Mouse (Mus musculus): ENCODE measurements around the gene Hoxb1.

The Hoxb1 gene

DNA sequence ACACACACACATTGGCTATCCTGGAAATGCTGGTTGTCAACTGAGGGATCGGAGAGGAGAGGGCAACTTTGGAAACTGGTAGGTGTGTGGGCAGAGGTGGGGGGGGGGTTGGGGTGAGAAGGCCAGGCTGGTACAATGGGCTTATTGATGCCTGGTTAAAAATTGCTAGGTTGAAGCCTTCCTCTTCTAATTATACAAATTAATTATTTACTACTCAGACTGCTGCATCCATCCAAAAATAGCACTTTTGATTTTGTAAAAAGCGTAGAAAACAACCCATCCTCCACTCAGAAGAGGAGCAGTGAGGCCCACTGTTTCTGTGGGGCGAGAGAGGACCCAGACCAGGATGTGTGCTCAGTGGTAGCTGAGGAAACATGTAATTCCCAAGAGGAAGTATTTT is 30.6 kb upstream of the Hoxb1 start:
- no peak for DNase-seq

DNA sequence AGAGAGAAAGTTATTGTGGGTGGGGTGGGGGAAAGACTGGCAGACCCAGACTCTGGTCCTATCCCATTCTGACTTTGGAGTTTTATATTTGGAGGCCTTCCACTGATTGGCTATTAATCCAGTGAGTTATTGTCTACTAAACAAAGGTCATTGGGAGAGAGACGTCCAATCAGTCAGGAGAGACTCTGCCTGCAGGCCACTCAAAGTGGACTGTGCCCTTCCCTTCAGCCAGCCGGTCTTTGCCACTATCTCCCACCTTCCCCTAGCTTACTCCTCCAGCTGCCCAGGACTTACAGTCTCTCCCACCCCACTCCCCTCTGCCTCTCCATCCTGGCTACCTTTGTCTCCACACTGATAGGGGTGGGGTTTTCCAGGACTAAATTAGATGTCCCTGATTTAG is 29.0 kb upstream of the Hoxb1 start:
- no peak for DNase-seq

DNA sequence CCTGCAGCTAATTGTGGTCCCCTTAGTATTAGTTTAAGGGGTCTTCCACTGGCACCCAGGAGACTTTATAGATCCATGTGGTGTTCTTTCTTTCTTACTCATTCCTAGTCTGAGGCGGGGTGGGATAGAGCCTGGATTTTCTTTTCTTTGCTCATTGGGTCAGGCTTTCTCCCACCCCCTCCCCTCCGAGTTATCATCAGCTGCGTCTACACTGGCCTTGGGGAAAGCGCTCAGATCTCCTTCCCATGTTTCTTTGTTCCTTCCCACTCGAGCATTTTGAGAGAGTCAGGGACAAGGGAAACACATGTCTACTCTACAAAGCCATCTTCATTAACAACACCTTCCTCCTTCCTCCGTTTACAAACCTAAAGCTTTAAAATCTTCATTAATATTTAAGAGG is 28.5 kb upstream of the Hoxb1 start:
- no peak for DNase-seq

DNA sequence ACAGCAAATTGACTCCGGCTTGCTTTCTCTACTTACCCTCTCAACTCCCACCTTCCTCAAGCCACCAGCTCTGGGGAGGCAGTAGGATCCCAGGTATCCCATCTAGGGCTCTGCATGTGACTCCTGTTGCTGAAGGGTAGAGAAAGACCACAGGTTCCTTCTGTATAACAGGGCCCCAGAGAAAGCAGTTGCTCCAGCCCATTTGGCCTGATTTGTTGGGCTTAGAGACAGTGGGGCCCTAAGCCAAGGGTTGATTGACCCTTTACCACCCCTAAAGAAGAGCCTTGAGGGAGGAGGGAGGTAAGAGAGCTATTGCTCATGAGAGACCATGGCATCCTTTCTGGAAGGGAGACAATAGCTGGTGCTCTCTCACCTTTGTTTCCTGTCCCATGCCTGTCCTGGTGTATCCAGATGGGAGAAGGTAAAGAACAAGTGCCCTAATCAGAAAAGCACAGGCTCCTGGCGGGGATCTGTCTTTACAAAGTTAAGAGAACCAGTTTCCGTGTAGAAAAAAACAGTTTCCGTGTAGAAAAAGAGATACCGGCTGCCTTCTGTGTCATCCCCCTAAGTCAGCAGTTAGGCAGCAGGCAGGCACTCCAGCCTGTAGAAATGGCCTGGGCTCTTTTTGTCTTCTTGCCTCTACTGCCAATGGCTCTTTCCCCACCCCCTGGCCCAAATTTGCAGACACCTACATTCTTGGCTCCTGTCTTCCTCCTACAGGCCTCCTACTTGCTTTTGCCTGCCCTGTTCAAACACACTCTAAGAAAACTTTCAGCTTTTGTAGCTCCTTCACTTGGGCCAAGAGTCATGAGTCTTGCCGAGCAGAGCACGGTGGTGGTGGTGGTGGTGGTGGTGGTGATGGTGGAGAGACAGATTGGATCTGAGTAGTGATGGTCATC is 26.3 kb upstream of the Hoxb1 start:
- peak; percentile 30 for DNase-seq

DNA sequence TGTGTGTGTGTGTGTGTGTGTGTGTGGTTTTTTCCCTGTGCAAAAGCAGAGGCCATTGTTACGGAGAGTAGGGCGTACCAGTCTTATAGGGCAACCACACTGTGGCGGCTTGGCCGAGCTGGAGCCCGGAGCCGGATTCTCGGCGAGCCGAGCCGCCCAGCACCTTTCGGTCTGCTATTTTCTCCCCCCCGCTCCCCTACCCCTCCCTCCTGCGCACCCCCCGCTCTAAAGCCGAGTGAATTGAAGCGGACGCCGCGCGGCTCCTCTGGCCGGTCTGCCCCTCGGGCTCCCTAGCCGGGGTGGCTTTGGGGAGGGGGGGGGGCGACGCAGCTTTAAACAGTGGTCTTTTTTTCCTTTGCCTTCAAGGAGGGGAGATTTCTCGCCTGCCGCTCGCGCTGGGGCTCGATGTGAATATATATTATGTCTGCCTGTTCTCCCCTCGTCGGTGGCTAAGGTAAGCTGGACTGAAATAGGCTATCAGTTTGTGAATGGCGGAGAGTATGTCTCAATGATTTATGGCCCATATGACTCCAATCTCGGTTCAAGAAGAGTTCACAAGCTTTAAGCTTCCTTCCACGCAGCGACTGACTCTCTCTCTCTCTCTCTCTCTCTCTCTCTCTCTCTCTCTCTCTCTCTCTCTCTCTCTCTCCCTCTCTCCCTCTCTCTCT is 24.7 kb upstream of the Hoxb1 start:
- DNase-seq: peak; percentile 78

DNA sequence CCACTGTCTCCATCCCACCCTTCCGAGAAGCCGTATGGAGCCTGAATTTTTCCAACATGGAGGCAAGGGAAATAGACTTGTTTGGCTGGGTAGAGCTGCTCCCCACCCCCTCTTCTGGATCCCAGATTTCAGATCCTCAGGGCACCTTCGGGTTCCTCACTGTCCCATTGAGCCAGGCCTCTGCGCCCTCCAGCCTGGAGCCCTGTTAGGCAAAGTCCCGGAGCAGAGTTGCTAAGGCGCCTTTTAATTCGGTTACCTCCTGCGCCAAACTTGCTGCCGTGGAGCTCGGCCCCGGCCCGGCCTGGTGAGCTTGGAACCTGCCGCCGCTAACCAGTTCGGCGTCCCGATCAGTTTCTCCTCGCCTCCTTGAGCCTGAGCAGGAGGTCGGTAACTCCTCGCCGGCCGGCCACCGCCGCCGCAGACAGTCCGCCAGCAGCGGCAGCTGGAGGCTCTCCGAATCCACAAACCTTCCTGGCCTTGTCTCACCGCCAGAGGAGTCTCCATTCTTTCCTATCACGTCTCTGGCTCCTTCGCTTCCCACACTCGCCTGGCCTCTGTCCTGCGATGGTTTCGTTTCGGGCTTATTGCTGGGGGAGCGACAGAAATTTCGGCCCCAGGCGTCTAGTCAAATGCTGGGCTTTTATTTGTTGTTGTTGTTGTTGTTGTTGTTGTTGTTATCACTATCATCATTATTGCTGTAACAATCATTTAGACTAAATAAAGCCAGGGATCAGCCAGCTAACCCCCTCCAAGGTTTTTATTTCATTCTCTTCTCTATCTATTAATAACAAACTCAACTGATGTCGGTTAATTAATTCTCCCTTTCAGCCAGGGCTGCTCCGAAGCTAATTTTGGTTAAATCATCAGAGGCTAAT is 23.6 kb upstream of the Hoxb1 start:
- DNase-seq: peak; percentile 84

DNA sequence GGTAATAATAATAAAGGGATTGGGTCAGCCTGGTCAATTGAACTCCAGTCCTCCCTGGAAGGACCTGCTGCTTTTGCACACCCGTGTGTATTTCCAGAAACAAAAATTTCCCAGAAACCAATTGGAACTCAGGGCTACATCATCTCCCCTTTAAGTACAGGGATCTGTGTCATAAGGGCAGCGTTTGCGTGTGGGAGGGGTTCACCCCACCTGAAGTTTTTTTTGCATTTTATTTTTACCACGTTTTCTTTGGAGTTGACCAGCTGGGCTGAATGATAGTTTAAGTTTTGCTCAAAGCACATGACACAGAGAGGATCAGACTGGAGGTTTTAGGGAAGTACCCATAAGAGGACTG is 23.0 kb upstream of the Hoxb1 start:
- no peak for DNase-seq

DNA sequence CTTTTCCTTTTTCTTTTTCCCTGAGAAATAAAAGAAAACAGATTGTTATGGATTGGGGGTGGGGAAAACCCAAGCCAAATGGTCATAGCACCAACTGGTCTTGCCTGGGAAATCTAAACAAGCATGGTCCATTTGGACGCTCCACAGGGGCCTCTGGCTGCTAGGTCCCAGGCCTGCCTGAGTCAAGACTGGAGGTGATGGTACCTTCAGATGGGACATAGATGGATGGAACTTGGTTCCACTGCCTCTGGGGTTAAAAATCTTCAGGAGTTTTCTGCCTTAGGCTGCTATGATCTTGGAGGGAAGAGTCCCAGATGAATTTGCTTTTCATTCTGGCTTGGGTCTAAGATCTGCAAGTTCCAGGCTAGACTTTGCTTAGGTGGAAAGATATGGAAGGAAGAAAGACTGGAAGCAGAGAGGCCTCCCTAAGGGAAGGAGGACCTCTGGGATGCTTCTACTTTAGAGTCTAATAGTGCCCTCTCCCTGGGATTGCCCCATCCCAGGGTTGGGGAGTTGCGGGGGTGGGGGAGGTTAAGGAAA is 22.3 kb upstream of the Hoxb1 start:
- peak; percentile 29 for DNase-seq

DNA sequence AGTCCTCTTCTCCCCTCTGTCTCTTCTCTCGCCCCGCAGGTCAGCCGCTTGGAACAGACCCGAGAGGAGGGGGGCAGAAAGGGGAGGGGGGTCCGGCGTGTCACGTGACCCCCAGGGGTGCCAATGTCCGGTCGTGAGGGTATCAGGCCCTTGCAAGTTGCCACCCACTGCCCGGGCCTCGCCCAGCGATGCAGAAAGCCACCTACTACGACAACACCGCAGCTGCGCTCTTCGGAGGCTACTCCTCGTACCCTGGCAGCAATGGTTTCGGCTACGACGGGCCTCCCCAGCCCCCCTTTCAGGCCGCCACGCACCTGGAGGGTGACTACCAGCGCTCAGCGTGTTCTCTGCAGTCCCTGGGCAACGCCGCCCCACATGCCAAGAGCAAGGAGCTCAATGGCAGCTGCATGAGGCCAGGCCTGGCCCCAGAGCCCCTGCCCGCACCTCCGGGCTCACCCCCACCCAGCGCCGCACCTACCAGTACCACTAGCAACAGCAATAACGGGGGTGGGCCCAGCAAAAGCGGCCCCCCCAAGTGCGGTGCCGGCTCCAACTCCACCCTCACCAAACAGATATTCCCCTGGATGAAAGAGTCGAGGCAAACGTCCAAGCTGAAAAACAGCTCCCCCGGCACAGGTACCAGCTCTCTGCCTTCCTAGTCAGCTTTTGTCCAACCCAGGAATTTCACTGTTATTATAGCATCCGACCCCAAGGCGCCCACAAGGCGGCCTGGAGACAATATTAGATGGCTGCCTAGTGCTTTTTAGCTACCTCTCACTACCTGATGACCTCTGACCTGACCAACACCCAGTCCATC is 21.3 kb upstream of the Hoxb1 start:
- DNase-seq: peak; percentile 77

DNA sequence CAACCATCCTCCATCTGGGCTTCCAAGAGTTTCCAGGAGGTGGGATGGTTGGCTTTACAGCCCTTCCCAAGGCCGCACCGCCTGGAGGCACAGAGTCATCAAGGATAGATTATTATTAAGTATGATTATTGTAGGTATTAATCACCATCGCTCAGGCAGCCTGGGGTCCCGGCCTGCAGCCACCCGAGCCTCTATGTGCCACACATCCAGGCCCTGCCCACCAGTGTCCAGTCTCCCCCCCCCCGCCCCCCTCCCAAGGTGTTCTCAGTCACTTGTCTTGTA is 20.7 kb upstream of the Hoxb1 start:
- no peak for DNase-seq

DNA sequence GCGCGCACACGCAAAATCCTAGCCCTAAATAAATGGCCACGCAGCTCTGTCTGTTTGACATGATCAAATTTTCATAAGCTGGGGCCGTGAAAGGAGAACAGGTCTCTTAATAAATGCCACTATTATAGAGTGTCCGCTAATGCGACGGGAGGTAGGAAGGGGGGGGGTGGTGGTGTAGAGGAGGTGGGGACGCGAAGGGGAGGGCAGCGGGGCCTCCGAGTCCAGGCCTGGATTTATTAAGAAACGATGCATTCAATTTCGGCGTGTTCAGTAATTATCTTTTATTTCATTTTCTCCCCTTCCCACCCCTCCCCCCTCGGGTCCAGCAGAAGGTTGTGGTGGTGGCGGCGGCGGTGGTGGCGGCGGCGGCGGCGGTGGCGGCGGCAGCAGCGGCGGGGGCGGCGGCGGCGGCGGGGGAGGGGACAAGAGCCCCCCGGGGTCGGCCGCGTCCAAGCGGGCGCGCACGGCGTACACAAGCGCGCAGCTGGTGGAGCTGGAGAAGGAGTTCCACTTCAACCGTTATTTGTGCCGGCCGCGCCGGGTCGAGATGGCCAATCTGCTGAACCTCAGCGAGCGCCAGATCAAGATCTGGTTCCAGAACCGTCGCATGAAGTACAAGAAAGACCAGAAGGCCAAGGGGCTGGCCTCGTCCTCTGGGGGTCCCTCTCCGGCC is 20.2 kb upstream of the Hoxb1 start:
- peak; percentile 73 for DNase-seq

DNA sequence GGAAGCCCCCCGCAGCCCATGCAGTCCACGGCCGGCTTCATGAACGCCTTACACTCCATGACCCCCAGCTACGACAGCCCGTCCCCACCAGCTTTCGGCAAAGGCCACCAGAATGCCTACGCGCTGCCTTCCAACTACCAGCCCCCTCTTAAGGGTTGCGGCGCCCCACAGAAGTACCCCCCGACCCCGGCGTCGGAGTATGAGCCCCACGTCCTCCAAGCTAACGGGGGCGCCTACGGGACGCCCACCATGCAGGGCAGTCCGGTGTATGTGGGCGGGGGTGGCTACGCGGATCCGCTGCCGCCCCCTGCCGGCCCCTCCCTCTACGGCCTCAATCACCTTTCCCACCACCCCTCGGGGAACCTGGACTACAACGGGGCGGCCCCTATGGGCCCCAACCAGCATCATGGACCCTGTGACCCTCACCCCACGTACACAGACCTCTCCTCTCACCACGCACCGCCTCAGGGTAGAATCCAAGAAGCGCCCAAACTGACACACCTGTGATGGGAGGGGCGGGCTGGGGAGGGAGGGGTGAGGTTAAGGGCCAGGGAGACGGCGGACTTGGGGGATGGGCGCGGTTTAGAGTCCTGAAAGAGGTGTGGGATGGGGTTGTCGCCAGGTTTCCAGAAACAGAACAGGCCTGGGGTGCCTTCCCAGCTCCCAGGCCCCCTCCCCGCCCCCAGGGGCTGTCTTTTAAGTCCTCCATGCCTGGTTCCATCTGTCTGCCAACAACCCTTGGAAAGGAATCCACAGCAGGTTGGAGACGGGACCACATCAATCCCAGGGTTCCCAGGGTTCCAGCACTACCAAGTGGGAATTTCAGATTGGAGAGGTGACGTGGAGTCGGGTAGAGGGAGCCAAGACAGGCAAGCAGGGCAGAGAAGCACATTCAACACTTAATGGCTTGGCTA is 19.4 kb upstream of the Hoxb1 start:
- peak; percentile 71 for DNase-seq

DNA sequence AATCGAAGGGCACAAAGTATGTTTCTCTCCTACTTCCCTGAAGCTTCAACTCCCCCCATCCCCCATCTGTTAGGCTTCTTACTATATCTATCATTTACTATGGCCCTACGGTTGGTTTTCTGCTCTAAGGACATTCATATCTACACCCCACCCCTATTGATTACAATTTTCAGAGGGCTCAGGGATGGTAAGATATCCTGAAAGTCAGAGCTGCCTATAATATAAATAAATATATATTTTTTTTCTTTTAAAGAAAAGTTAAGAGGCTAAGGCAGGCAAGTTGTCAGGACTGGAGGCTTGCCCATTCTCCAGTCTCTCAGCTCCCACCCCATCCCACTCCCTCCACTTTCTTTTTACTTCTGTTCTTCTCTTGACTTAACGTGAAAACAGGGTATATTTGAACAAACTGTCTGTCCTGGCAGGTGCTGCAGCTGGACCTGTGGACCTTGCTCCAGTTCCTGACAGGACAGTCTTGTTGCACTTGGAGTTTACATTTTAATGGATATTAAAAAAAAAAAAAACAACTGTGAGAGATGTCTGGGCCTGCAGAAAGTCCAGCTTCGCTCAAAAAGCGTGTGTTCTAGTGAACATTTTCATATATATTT is 18.5 kb upstream of the Hoxb1 start:
- DNase-seq: no peak

DNA sequence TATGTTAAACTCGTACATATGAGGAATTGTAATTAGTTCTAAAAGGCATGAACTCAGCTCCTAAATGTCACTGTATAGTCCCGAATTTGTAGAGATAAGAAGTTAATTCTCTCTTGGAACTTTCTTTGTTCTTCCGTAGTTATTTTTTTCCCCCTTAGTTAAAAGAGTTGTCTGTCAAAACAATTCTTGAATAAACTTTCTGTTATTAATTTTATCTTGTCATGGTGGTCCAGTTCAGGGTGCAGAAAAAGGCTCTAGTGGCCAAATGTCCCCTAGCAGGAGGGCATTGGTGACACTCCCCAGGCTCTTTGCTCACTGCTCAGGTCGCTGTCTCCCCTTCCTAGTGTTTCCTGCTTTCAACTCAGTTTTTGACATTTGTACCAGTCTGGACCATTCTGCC is 17.8 kb upstream of the Hoxb1 start:
- no peak for DNase-seq

DNA sequence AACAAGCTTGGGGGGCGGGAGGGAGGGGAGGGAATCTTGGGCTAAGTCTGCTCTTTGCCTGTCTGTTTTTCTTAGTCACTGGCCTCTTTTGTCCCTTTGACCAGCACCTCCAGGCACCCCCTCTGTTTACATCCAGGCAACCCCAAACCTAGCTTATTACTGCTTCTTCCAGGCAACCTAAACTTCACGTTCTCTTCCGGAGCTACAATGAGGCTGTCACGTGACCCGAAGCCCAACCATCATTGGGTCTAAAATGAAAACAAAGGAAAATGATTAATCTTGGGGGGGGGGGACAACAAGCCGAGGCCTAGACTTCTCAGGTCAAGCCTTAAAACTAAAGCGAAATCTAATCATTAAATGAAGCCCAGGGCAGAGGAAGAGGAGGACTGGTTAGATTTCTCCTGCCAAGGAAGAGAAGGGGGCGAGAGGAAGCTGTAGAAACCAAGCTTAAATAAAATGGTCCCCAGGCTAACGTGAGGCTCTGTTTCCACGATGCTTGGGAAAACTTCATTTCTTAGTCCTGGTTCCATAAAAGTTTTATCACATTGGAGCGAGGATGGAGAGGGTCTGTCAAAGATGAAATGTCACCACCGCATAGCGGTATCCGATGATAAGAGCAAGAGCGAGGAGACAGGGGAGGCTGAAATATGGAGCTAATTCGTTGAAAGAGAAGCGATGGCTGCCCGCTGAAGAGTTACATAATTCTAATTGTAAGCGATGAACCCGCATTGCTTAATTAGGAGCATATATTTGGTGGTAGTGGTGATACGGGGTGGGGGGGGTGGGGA is 17.2 kb upstream of the Hoxb1 start:
- peak; percentile 86 for DNase-seq

DNA sequence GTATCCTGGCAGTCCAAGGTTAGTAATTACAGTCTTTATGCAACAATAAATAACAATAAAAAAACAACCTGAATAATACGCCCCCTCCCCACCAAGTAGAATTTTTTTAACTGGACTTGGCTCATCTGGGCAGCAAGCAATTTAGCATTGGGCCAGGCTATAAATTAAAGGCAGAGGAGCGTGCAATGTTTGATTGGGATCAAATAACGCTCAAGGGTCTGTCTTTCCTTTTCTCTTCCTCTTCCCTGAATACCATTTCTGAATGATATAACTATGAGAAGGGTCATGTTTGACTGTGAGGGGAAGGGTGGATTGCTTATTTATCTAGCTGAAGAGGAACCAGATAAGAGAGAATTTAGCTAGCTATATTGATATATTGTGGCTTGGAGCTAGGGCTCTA is 16.6 kb upstream of the Hoxb1 start:
- DNase-seq: no peak

DNA sequence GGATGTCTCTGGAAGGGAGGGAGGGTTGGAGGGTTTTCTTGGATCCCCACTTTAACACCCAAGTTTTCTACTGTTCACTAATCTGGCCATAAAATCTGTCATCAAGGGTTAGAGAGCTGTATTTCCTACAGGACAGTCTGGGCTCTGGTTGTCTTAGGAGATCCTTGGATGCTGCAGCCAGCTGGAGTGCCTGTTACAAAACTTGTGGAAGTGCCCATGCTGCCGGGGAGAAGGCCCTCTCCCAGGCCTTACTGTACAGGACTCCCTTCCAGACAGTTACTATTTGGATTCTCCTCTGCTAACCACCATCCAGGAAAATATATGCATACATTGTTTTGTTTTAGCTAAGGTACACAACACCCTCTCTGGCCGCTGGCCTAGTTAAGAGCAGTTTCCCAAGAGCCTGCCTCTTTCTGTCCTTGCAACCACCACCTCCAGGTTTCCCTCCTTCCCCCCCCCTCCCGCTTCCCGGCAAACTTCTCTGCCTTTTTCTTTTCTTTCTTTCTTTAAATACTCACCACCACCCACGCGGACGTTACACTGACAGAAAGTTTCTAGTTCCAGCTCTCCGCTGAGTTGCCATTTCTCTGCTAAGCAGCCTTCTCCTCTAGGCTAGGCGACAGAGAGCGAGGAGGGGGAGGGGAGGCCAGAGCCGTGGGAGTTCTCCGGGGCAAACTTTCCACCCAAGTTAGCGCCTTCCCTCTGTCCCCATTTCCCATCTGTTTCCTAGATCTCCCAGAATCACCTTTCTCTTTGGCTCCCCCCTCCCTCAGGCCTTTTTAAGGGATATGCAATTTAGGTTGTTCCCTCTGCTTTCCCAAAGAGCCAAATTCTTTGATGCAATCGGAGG is 15.8 kb upstream of the Hoxb1 start:
- DNase-seq: peak; percentile 79

DNA sequence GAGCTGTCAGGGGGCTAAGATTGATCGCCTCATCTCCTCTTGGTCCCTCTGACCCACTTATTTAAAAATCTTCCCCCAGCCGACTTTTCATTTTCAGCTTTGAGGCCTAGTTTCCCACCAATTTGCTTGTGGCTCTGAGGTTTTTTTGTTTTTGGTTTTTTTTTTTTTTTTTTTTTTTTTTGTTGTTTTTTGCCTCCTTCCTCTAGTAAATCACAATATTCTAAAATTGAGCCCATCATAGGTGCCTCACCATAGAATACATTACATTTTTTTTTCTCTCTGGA is 15.3 kb upstream of the Hoxb1 start, which contains the start of gene Hoxb2:
Gene Hoxb2, plus strand, starts transcription at position 185 of the 284 bp plus-strand sequence.
- no peak for DNase-seq

DNA sequence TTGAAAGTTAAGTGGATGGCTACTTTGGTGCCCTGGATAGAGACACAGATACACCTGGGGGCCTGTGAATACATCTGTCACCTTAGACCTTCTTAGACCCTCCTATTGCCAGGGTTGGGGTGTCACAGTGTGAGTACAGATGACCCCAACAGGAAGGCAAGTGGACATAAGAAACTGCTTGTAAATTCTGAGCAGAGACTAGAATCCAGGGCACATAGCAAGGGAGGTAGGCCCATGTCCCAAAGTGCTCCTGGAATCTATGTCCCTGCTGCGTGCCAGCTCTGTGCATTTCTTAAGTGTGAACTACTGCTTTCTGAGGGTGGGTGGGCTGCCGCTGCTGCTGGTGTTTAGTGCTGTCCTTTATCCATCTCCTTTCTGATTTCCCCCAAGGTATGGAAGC is 14.8 kb upstream of the Hoxb1 start:
- DNase-seq: no peak
